Mouse (Mus musculus): Measurements from ENCODE around the gene Sgms1.
"Not testable (repeated sequence)": the region's sequence is repeated elsewhere in the genome, so short reads cannot be mapped to it uniquely, and the experiment has no call there.

Sgms1 gene

DNA sequence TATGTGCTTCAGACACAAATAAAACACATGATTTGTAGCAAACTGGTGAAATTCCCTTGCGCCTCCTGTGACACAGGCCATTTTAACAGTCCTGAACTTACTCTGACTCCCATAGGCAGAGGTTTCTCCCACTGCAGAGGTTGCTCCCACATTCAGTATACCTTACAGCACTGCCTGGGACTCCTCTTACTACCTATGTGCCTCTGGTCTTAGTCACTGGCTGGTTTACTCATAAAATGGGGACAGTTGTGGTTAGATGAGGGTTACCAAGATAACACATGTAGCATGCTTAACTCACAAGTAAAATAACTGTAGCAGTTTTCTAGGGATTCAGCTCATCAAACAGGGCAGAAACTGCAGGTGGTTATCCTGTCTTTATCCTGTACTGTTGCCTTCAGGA, 268.7 kb downstream of the Sgms1 start:
- DNase-seq = no peak

DNA sequence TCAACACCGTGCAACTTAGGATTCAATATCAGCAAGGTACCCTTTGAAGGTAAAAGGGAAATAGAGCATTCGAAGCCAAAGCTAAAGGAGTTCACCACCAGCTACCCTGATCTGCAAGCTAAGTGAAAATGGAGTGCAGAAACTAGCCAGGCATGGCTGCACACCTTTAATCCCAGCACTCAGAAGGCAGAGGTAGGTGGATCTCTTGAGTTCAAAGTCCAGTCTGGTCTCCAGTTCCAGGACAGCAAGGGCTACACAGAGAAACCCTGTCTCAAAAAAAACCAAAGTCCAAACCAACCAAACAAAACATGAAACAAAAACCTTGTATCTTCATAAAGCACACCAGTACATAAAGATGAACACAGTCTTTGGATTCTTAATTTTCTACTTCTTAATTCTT, 269.8 kb downstream of the Sgms1 start:
- no peak for DNase-seq

DNA sequence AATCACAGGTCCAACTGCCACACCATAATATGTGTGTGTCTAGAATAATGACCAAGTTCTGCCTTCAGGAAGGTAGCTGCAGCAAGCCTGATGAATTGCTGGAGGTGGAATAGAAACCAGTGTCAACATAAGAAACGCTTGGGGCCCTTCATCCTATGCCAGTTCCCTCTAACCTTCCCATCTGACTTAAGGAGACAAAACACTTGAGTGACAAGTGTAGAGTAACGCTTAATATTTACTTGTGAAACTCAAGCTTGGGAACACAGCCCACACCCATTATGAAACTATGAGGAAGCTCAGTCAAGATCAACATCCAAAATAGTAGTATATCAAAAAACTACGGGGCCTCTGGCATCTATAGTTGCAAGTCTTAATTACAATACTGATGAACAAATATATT, 271.0 kb downstream of the Sgms1 start:
- no peak for DNase-seq

DNA sequence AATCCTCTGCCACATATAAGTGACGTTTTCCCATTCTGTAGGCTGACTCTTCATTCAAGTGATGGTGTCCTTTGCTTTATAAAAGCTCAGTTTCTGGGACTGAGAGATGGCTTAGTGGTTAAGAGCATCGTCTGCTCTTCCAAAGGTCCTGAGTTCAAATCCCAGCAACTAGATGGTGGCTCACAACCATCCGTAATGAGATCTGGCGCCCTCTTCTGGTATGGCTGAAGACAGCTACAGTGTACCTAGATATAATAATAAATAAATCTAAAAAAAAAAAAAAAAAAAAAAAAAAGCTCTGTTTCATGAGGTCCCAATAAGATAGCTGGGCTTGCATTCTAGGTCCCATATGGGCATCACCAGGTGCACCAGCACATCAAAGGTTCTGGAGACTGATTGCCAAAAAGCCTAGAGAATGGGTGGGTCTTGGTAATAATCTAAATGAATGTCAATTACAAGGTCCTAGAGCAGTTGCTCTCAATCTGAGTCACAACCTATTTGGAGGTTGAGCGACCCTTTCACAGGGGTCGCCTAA, 272.0 kb downstream of the Sgms1 start:
- DNase-seq = no peak

DNA sequence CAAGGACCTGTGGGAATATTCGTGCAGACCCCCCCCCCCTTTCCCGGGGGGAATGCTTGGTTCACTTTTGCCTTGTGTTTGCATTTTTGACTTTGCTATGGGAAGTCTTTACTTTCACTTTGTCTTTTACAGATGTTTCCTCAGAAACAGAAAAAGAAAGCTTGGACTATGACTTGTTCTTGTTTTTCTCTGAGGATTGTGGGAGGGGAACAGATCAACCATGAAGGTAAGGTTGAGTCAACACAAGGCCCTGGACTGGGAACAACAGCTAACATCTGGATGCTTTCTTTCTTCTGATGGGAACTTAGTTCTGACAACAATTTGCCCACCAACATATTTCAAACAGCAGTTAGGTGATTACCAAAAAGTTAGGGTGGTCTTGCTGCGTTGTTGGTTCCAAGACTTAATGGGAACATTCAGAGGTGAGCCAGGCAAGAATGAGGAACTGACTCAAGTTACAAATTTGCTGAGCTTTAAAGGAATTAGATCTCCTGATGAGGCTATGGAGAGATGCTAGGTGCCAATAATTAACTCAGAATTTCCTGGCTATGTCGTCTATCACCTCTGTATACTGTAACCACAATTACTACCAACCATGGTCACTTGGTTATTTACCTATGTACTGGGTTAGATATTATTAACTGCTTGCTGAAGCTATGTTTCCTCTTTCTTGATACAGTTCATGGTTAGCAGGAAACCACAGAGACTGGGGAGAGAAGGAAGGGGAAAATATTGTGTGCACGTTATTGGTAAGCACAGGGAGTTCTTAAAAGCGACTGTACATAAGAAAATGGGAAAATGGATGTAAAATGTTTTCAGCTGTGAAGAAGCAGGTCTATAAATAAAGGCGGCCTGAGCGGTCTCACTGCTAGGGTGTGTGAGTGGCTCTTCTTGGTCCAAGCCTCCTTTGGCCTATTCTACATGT, 277.4 kb downstream of the Sgms1 start:
- no peak for DNase-seq

DNA sequence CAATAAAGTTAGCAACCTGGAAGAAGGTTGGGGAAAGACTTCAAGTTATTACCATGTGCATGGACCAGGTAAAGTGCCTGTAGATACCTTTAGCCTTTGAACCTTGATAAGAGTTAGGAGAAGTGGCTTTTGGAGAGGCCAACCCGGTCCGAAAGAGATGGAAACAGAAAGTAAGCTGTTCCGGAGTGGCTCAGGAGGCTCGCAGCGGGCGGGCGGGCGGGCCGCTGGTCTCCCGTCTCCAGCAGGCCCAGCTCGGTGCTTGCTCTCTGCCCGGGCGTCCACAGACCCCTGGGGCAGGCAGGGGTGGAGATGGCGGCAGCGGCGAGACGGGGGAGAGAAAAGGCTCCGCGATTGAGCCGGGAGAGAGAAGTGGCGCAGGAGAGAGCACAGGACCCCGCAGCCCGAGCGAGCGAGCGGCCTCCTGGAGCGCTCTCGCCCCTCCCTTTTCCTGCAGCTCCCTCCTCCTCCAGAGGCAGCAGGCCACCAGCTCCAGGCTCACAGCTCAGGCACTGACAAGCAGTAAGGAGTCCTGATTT, 281.7 kb downstream of the Sgms1 start, which contains the start of gene Asah2:
Gene Asah2 (minus strand): TSS at position 441 of the 536 bp plus-strand sequence.
- peak; percentile 32 for DNase-seq

DNA sequence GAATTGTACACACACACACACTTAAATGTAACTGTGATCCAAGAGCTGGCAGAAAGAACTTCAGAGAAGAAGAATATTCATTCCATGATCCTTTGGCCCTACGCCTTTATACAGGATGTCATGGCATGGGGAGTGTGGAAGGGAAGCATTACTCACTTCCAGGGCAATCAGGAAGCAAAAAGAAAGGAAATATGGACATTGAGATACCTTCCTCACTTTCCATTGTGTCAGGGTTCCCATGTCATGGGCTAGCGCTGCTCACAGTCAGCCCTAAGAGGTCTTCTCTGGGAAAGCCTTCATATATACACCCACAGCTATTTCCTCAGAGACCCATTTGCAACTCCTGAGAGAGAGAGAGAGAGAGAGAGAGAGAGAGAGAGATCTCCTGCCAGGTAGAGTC, 282.8 kb downstream of the Sgms1 start:
- no peak for DNase-seq

DNA sequence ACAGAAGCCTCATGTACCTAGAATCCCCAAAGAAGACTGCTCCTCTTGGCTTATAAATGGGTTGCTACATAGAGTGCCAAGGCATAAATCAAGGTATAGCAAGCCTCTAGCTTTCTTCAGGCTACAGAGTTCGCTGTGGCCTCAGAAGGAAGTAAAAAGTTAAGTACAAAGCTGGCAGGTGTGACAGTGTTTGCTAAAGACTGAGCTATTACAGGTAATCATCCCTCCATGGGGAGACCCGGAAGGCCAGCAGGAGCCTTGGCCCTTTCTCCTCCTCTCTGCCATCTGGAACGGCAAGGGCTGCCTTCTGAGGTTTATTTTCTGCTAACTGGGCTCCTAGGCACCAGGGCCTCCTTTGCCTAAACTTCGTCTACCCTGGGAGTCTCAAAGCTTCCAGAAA, 285.3 kb downstream of the Sgms1 start:
- no peak for DNase-seq

DNA sequence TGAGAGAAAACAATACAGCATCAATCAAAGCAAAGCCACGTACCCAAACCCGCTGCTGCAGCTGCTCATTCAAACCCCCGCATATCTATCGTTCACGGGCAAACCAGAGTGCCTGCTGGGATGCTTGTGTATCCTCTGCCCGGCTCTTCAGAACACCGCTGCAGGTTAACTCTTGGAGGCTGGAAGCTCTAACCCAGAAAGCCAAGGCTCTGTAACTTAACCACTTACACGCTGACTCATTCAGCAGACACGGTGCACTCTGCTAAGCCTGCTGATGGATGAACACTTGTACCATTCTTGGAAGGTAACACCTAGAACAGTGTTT, 286.6 kb downstream of the Sgms1 start:
- no peak for DNase-seq

DNA sequence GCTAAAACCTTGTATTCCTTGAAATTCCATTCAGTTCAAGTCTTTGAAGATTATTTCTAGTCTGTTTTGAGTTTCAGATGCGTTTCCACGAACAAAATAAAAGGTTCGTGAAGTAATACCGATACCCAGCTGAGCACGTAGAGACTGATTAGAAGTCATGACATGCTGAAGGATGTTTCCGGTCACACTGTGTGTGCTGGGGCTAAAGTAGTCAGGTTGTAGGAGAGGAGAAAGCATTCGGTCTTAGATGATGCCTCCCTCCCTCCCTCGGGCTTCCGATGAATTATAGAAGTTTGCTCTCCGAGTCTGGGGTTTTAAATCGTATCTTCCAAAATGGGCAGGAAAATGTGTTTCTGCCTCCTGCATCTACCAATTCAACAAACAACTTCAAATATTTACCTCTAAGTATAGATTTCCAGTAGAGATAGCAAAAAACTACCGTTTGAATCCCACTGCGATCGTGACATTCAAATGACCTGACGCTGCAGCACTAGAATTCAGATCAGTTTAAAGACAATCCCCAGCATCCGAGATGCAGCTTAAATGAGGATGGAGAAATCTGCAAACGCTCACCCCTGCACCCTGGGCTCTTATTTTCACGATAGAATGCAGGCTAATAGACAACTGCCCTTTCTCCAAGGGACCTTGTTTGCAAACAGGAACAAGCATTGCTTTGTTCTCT, 287.1 kb downstream of the Sgms1 start:
- no peak for DNase-seq

DNA sequence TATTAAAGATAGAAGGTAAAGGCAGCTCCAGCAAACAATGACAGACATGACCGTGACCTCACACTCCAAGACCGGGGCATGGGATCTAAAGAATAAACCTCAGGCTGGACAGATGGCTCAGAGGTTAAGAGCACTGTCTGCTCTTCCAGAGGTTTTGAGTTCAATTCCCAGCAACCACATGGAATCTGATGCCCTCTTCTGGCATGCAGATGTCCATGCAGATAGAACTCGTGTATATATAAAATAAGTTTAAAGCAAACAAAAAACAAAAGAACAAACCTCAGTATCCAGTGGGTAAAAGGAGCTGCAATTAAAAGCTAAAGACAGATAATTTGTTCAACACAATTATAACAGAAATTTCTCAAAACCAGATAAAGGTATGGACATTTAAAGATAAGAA, 290.9 kb downstream of the Sgms1 start:
- DNase-seq = no peak

DNA sequence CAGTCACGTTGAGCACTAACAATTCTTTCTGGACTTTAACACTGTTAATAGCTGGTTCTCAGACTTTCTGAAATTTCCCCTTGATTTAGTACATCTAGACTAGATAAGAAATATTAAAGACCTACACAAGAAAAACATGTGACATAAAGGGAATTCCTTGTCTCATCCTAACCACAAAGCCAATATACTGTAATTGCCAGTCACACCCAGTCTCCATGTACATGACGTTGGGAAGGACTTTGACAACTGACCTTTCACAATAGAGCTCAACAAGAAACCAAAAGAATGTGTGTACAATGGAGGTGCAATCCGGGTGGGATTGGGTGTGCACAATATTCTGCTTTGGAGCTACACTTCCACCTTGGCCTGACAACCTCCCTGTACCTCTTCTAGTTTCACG, 297.2 kb downstream of the Sgms1 start:
- DNase-seq = no peak

DNA sequence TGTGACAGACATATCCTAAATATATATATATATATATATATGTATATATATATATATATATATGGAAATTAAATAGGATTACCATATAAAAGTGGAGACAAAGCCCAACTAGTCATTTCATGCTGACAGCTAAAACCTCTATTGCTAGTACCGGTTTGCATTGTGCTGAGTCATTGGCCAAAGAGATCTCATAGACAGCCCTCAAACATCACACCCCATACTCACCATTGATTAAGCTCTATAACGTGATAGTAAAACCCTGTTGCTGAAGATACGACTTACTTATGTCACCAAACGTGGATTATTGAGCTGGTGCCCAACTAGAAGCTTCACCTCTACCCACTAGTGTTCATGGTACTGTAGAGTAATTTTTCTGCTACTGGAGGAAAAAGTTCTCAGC, 298.7 kb downstream of the Sgms1 start:
- DNase-seq = no peak

DNA sequence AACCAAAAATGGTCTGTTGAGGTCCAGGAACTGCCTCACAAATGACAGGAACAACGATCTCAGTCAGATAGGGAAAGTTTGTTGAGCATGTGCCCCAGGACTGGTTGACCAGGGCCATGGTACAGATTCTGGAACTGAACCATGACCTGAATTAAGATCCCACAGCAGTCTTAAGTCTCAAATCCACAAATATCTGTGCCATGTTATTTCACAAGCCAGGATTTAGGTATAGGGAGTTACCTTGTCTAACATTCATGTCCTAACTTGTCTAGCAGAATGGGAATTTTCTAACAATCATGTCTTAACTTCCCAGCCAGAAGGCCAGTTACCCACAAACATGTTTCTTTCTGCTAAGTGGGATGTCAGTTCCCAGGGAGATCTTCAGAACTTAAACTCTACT, 300.9 kb downstream of the Sgms1 start:
- DNase-seq = no peak

DNA sequence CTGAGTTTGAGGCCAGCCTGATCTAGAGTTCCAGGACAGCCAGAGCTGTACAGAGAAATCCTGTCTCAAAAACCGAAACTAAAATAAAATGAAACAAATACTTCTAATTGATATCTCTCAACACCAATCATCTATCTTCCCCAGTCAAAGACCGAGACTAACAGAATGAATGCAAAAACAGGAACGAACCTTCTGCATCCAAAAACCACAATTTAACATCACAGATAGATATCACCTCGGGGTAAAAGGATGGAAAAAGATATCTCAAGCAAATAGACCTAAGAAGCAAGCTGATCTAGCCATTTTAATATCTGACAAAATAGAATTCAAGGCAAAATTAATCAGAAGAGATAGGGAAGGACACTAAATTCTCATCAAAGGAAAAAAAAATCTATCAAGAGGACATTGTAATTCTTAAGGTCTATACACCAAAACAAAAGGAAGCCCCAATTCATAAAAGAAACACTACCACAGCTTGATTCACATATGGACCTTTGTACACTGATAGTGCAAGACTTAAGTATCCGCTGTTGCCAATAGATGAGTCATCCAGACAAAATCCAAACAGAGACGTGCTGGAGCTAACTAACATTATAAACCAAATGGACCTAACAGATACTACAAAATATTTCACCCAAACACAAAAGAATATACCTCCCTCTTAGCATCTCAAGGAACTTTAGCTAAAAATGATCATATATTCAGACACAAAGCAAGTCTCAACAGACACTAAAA, 301.6 kb downstream of the Sgms1 start:
- no peak for DNase-seq

DNA sequence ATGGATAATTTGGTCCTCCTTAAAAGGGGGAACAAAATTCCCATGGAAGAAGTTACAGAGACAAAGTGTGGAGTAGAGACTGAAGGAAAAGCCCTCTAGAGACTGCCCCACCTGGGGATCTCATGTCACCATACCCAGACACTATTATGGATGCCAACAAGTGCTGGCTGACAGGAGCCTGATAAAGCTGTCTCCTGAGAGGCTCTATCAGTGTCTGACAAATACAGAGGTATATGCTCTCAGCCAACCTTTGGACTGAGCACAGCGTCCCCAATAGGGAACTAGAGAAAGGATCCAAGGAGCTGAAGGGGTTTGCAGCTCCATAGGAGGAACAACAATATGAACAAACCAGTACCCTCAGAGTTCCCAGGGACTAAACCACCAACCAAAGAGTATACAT, 304.7 kb downstream of the Sgms1 start:
- DNase-seq = not testable (repeated sequence)

All from cerebellum, adult 11 months (tissue).